Mouse (Mus musculus): ENCODE data around the gene Cask. TPM values are rescaled to one million over a fixed set of nuclear protein-coding genes. Genes with fewer than 3 reads are reported as not detected.

The Cask gene
- polyA plus RNA-seq, 1 experiment from 2014 or later: 11.1 TPM

DNA sequence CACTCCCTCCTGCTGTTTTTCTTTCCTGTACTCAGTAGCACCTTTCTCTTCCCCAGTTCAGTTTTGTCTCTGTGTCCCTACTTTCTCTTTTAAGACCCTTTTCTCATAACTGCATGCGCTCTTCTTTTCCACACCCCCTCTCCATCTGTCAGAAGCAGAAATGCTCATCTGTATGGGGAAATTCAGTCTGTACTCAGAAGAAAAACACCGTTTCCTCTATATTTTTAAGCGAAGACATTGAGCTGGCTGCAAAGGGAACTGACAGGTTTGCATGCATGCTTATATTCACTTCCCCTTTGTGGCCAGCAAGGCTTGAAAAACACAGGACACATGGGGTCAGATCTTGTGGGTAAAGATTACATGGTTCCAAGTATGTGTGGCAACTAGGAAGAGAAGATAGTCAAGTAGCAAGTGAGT lies 196.2 kb downstream of the Cask start:
- Histone ChIP-seq H3K9me3 (replicated peaks; ENCODE audit: low read length) (no peaks in the 10 kb centered on the region), H3K27ac (no peak overlapping the region), H3K4me3 (replicated peaks; ENCODE audit: low read depth, low read length) (no peak overlapping the region), H3K9ac (ENCODE audit: low read depth, low read length) (no peak overlapping the region), H3K4me2 (ENCODE audit: low read length) (no peak overlapping the region), H3K36me3 (ENCODE audit: insufficient read depth, low read length) (no peaks in the 10 kb centered on the region), H3K4me1 (replicated peaks; ENCODE audit: insufficient read depth, low read length) (no peaks in the 10 kb centered on the region), H3K27me3 (ENCODE audit: insufficient read depth, low read length) (no peaks in the 10 kb centered on the region)
- ATAC-seq (replicated peaks; ENCODE audit: low FRiP score, low read depth) (no peak), DNase-seq (ENCODE audit: low spot score) (no peak)
- TF ChIP-seq CTCF (IDR thresholded peaks at IDR 0.05; ENCODE audit: low read depth): no peak
- 63% methylated on average over 3 of the region's 3 CpGs for WGBS

- Histone ChIP-seq H3K4me2 (ENCODE audit: low read length) (no peak overlapping the region), H3K9me3 (replicated peaks; ENCODE audit: low read length) (no peaks in the 10 kb centered on the region), H3K36me3 (ENCODE audit: insufficient read depth, low read length) (no peaks in the 10 kb centered on the region), H3K27ac (no peak overlapping the region), H3K4me3 (replicated peaks; ENCODE audit: low read depth, low read length) (no peak overlapping the region), H3K4me1 (replicated peaks; ENCODE audit: insufficient read depth, low read length) (no peaks in the 10 kb centered on the region), H3K27me3 (ENCODE audit: insufficient read depth, low read length) (no peaks in the 10 kb centered on the region), H3K9ac (ENCODE audit: low read depth, low read length) (no peak overlapping the region)
- no peak for DNase-seq (ENCODE audit: low spot score)
- TF ChIP-seq CTCF (IDR thresholded peaks at IDR 0.05; ENCODE audit: low read depth): no peak
- ATAC-seq (replicated peaks; ENCODE audit: low FRiP score, low read depth): no peak
- 95% methylated on average over 1 of the region's 1 CpGs for WGBS
Observed at GRCm38 (mm10) chrX:13652291-13652690, 198.9 kb downstream of the Cask start.

- H3K27me3 ChIP-seq (ENCODE audit: insufficient read depth, low read length): no peaks in the 10 kb centered on the region
- no peaks in the 10 kb centered on the region for H3K9me3 ChIP-seq (replicated peaks; ENCODE audit: low read length)
- H3K4me1 ChIP-seq (replicated peaks; ENCODE audit: insufficient read depth, low read length): no peaks in the 10 kb centered on the region
- 77% methylated on average over 2 of the region's 2 CpGs for whole genome bisulfite sequencing
- no peak overlapping the region for H3K9ac ChIP-seq (ENCODE audit: low read depth, low read length)
- no peaks in the 10 kb centered on the region for H3K36me3 ChIP-seq (ENCODE audit: insufficient read depth, low read length)
- no peak overlapping the region for H3K4me2 ChIP-seq (ENCODE audit: low read length)
- TF ChIP-seq CTCF (IDR thresholded peaks at IDR 0.05; ENCODE audit: low read depth): no peak
- H3K4me3 ChIP-seq (replicated peaks; ENCODE audit: low read depth, low read length): no peak overlapping the region
- no peak for DNase-seq (ENCODE audit: low spot score)
- H3K27ac ChIP-seq: no peak overlapping the region
- ATAC-seq (replicated peaks; ENCODE audit: low FRiP score, low read depth): no peak
Observed at GRCm38 (mm10) chrX:13651889-13652288, 199.3 kb downstream of the Cask start.

DNA sequence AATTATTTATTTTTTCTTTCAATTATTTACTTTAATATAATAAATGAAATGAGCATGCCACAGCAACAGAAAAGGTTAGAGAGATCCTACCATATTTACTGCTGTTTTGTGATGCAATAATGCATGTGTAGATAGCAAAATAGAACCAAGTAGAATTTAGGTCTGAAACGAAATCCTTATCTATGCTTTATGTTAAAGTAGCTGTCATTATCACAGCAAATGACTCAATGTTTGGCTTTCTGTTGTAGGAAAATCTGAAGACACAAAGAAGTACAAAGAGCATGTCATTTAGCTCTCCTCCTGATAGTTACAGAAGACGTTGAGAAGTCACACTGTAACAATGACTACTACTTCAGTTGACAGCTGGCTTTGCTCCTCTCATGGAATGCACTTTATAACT lies 212.3 kb downstream of the Cask start:
- Histone ChIP-seq H3K9me3 (replicated peaks; ENCODE audit: low read length) (no peaks in the 10 kb centered on the region), H3K4me3 (replicated peaks; ENCODE audit: low read depth, low read length) (no peak overlapping the region), H3K4me1 (replicated peaks; ENCODE audit: insufficient read depth, low read length) (no peaks in the 10 kb centered on the region), H3K36me3 (ENCODE audit: insufficient read depth, low read length) (no peaks in the 10 kb centered on the region), H3K4me2 (ENCODE audit: low read length) (no peak overlapping the region), H3K27ac (no peak overlapping the region), H3K9ac (ENCODE audit: low read depth, low read length) (no peak overlapping the region), H3K27me3 (ENCODE audit: insufficient read depth, low read length) (no peaks in the 10 kb centered on the region)
- TF ChIP-seq CTCF (IDR thresholded peaks at IDR 0.05; ENCODE audit: low read depth): no peak
- ATAC-seq (replicated peaks; ENCODE audit: low FRiP score, low read depth) (no peak), DNase-seq (ENCODE audit: low spot score) (no peak)
- 58% methylated on average over 2 of the region's 2 CpGs for WGBS

DNA sequence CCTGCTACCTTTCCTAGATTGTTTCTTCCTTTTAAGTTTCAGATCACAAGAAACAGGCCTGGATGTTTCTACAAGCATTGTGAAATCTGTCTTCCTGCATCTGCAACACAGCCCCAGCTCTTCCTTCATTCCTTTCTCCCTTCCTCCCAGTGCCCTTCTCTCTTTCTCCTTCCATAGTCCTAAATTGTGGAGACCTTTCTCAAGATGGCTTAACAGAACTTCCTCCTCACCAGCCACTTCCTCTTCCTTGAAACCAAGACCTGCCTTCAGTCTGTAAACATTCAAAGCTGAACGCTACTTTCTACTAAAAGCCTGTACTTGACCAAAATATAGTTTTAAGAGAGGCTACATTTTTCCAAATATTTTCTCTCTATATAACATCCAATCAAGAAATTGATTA lies 214.8 kb downstream of the Cask start:
- ATAC-seq (replicated peaks; ENCODE audit: low FRiP score, low read depth): no peak

GRCm38 (mm10) chrX:13631599-13632283 lies 219.4 kb downstream of the Cask start, which contains the start of gene Gpr34:
Gene Gpr34, plus strand, starts transcription at chrX:13632089.
- Histone ChIP-seq H3K36me3 (ENCODE audit: insufficient read depth, low read length) (no peaks in the 10 kb centered on the region), H3K4me1 (replicated peaks; ENCODE audit: insufficient read depth, low read length) (no peaks in the 10 kb centered on the region), H3K27me3 (ENCODE audit: insufficient read depth, low read length) (no peaks in the 10 kb centered on the region), H3K4me3 (replicated peaks; ENCODE audit: low read depth, low read length) (no peak within 1 kb of the TSS), H3K9ac (ENCODE audit: low read depth, low read length) (no peak within 1 kb of the TSS), H3K9me3 (replicated peaks; ENCODE audit: low read length) (no peaks in the 10 kb centered on the region), H3K27ac (no peak within 1 kb of the TSS), H3K4me2 (ENCODE audit: low read length) (no peak within 1 kb of the TSS)
- WGBS: 64% methylated on average over 5 of the region's 5 CpGs
- TF ChIP-seq CTCF (IDR thresholded peaks at IDR 0.05; ENCODE audit: low read depth): no peak
- DNase-seq (ENCODE audit: low spot score): no peak
- no peak for ATAC-seq (replicated peaks; ENCODE audit: low FRiP score, low read depth)

More for the DNA sequence above, 214.8 kb downstream of the Cask start:
- no peaks in the 10 kb centered on the region for H3K27me3 ChIP-seq (ENCODE audit: insufficient read depth, low read length)
- H3K4me1 ChIP-seq (replicated peaks; ENCODE audit: insufficient read depth, low read length): no peaks in the 10 kb centered on the region
- DNase-seq (ENCODE audit: low spot score): no peak
- H3K4me3 ChIP-seq (replicated peaks; ENCODE audit: low read depth, low read length): no peak overlapping the region
- H3K9me3 ChIP-seq (replicated peaks; ENCODE audit: low read length): no peaks in the 10 kb centered on the region
- H3K9ac ChIP-seq (ENCODE audit: low read depth, low read length): no peak overlapping the region
- WGBS: 88% methylated on average over 1 of the region's 1 CpGs
- no peaks in the 10 kb centered on the region for H3K36me3 ChIP-seq (ENCODE audit: insufficient read depth, low read length)
- no peak for TF ChIP-seq CTCF (IDR thresholded peaks at IDR 0.05; ENCODE audit: low read depth)
- H3K27ac ChIP-seq: no peak overlapping the region
- H3K4me2 ChIP-seq (ENCODE audit: low read length): no peak overlapping the region

DNA sequence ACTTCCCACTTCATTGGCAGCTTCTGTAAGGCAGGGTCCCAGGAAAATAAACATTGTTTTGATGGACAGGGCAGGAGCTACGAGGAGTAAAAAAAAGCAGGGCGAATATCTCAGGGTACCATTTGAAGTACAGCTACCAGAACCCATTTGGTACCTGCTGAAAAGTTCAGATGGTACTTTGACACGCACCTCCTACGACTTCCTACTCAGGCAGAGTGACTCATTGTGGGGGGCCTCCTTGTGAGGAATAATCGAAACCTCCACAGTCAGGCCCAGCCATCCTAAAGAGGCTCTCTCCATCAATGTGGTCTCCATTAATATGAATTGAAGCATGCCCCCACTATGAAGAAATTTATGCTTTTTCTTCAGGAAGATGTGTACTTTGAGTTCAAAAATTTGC lies 228.5 kb downstream of the Cask start:
- Histone ChIP-seq H3K4me1 (replicated peaks; ENCODE audit: insufficient read depth, low read length) (no peaks in the 10 kb centered on the region), H3K9me3 (replicated peaks; ENCODE audit: low read length) (no peaks in the 10 kb centered on the region), H3K9ac (ENCODE audit: low read depth, low read length) (no peak overlapping the region), H3K36me3 (ENCODE audit: insufficient read depth, low read length) (no peaks in the 10 kb centered on the region), H3K27ac (no peak overlapping the region), H3K27me3 (ENCODE audit: insufficient read depth, low read length) (no peaks in the 10 kb centered on the region), H3K4me2 (ENCODE audit: low read length) (no peak overlapping the region), H3K4me3 (replicated peaks; ENCODE audit: low read depth, low read length) (no peak overlapping the region)
- DNase-seq (ENCODE audit: low spot score): no peak
- 76% methylated on average over 5 of the region's 5 CpGs for WGBS
- ATAC-seq (replicated peaks; ENCODE audit: low FRiP score, low read depth): no peak
- no peak for TF ChIP-seq CTCF (IDR thresholded peaks at IDR 0.05; ENCODE audit: low read depth)

Measured in kidney, postnatal 0 days (tissue).